Mouse (Mus musculus) heart, embryonic 10.5 days (tissue): ENCODE results near the gene Clic6. TPM values are rescaled to one million over a fixed set of nuclear protein-coding genes. Genes with fewer than 3 reads are reported as not detected.

Experiments used
- DNase-seq: peaks from one replicate; pipeline ENCODE4 v3.0.0-alpha.2; 2017; ENCODE audit warnings: low spot score
- H3K27ac ChIP-seq: fragments of 300-500 bp; sonication (generic); 2 replicates; pipeline ENCODE4 v1.5.1; 2016; ENCODE audit warnings: mild to moderate bottlenecking
- H3K27me3 ChIP-seq: fragments of 300-500 bp; sonication (generic); 2 replicates; pipeline ENCODE4 v1.6.1; 2016; ENCODE audit warnings: mild to moderate bottlenecking; ENCODE audit not compliant: poor library complexity, insufficient read depth, severe bottlenecking
- H3K36me3 ChIP-seq: fragments of 300-500 bp; sonication (generic); 2 replicates; pipeline ENCODE4 v1.6.1; 2016; ENCODE audit warnings: mild to moderate bottlenecking, moderate library complexity
- H3K4me1 ChIP-seq: fragments of 300-500 bp; sonication (generic); 2 replicates; pipeline ENCODE4 v1.6.1; 2016; ENCODE audit warnings: mild to moderate bottlenecking
- H3K4me3 ChIP-seq: fragments of 300-500 bp; sonication (generic); 2 replicates; pipeline ENCODE4 v1.5.1; 2016; ENCODE audit warnings: mild to moderate bottlenecking, moderate library complexity
- H3K9me3 ChIP-seq: fragments of 300-500 bp; sonication (generic); 2 replicates; pipeline ENCODE4 v1.6.1; 2016; ENCODE audit warnings: mild to moderate bottlenecking, moderate library complexity
- WGBS: fragments of 180-500 bp; shearing (Covaris S2); methylation state at CpG from one replicate; pipeline ENCODE4 v1.1.7; 2016; 5-methylcytosine and 5-hydroxymethylcytosine counted together
- polyA plus RNA-seq: library from polyadenylated mRNA; unstranded; fragments of >200 nt; fragmentation: Nextera tagmentation; extraction: Ambion mirVana; gene quantifications from 2 replicates; pipeline ENCODE4 v1.2.1, GENCODE M21; 2016

Clic6 gene
- polyA plus RNA-seq, 1 experiment from 2014 or later: 4.2 TPM

DNA sequence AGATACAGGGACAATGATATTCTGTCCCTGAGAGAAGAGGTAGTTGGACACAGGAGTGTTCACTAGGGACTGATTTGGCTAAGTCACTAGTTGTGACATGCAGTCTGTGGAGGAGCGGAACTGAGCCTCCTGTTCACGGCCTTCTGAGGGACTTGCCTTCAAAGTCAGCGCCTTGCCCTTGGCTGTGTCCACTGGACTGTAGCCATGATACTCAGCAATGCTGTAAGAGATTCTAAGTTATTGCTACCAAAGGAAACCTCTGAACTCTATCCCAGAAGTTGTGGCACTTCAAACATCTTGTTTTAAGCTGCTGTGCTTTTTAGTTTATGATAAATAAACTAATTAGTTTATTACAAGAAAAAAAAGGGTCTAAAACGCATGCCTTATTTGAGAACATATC is 102.3 kb downstream of the Clic6 start:
- H3K9me3 ChIP-seq: no peaks in the 10 kb centered on the region
- no peak overlapping the region for H3K4me3 ChIP-seq
- no peak overlapping the region for H3K27ac ChIP-seq
- 79% methylated on average over 4 of the region's 4 CpGs for WGBS
- no peaks in the 10 kb centered on the region for H3K27me3 ChIP-seq
- H3K36me3 ChIP-seq: no peaks in the 10 kb centered on the region
- DNase-seq: no peak
- H3K4me1 ChIP-seq: no peaks in the 10 kb centered on the region

Other genes with a start within 250 kb of the Clic6 start
- gene Kcne2, start 193.3 kb upstream of the Clic6 start, polyA plus RNA-seq: 0.95 and 2.0 TPM in 2 replicates
- gene Smim11, start 184.4 kb upstream of the Clic6 start, polyA plus RNA-seq: 114 and 117 TPM in 2 replicates
- 0.10 TPM in 1 of 2 replicates, not detected in the other for gene Fam243, start 164.3 kb upstream of the Clic6 start, polyA plus RNA-seq
- gene Kcne1, start 126.3 kb upstream of the Clic6 start, polyA plus RNA-seq: 21.3 and 54.9 TPM in 2 replicates
- gene Rcan1, start 14.9 kb upstream of the Clic6 start, polyA plus RNA-seq: 78.8 and 129 TPM in 2 replicates